Mouse (Mus musculus) hindbrain, embryonic 10.5 days (tissue): ENCODE results near the gene Qpctl. TPM values are rescaled to one million over a fixed set of nuclear protein-coding genes. Genes with fewer than 3 reads are reported as not detected.
A peak's percentile ranks its signal among the peaks of the same experiment; 100 is the strongest.

Experiments used
- DNase-seq: peaks from one replicate; pipeline ENCODE4 v3.0.0-alpha.2; 2017; ENCODE audit warnings: low spot score
- H3K27ac ChIP-seq: fragments of 300-500 bp; sonication (generic); 2 replicates; pipeline ENCODE4 v1.5.1; 2016; ENCODE audit warnings: mild to moderate bottlenecking, moderate library complexity
- H3K27me3 ChIP-seq: fragments of 300-500 bp; sonication (generic); 2 replicates; pipeline ENCODE4 v1.6.1; 2016; ENCODE audit warnings: mild to moderate bottlenecking; ENCODE audit not compliant: poor library complexity, insufficient read depth, severe bottlenecking
- H3K36me3 ChIP-seq: fragments of 300-500 bp; sonication (generic); 2 replicates; pipeline ENCODE4 v1.6.1; 2016; ENCODE audit warnings: mild to moderate bottlenecking, moderate library complexity
- H3K4me1 ChIP-seq: fragments of 300-500 bp; sonication (generic); replicated peaks from 2 replicates; pipeline ENCODE4 v1.6.1; 2016; ENCODE audit warnings: mild to moderate bottlenecking
- H3K4me3 ChIP-seq: fragments of 300-500 bp; sonication (generic); 2 replicates; pipeline ENCODE4 v1.5.1; 2016; ENCODE audit warnings: mild to moderate bottlenecking, moderate library complexity
- H3K9me3 ChIP-seq: fragments of 300-500 bp; sonication (generic); 2 replicates; pipeline ENCODE4 v1.6.1; 2016; ENCODE audit warnings: mild to moderate bottlenecking, moderate library complexity
- WGBS: fragments of 180-500 bp; shearing (Covaris S2); methylation state at CpG from one replicate; pipeline ENCODE4 v1.1.7; 2016; 5-methylcytosine and 5-hydroxymethylcytosine counted together
- polyA plus RNA-seq: library from polyadenylated mRNA; unstranded; fragments of >200 nt; fragmentation: Nextera tagmentation; extraction: Ambion mirVana; gene quantifications from 2 replicates; pipeline ENCODE4 v1.2.1, GENCODE M21; 2016

The Qpctl gene
- polyA plus RNA-seq, 1 experiment from 2014 or later, result 22.1 TPM

DNA sequence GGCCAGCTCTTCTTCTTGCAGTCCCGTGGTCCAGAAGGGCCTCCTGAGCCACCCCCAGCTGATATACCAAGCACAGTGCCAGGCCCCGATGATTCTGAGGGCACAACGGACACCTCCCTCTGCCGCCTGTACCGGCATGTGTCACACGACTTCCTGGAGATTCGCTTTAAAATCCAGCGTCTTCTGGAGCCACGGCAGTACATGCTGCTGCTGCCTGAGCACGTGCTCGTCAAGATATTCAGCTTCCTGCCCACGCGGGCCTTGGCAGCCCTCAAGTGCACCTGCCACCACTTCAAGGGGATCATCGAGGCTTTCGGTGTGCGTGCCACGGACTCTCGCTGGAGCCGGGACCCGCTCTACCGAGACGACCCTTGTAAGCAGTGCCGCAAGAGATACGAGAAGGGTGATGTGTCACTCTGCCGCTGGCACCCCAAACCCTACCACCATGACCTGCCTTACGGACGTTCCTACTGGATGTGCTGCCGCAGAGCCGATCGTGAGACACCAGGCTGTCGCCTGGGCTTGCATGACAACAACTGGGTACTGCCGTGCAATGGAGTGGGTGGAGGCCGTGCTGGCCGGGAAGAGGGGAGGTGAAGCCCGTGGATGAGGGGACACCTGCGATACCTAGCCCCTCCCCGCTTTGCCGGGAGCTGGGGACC is 12.3 kb downstream of the Qpctl start:
- Histone ChIP-seq H3K27me3 (no peaks in the 10 kb centered on the region), H3K36me3 (peaks cover 77% of the 10 kb centered on the region), H3K4me3 (no peak overlapping the region), H3K9me3 (no peaks in the 10 kb centered on the region; the same call in 1 of the 2 replicates), H3K4me1 (peaks cover 3% of the 10 kb centered on the region), H3K27ac (no peak overlapping the region)
- WGBS, result 93% methylated on average over 38 of the region's 38 CpGs
- DNase-seq, result no peak

DNA sequence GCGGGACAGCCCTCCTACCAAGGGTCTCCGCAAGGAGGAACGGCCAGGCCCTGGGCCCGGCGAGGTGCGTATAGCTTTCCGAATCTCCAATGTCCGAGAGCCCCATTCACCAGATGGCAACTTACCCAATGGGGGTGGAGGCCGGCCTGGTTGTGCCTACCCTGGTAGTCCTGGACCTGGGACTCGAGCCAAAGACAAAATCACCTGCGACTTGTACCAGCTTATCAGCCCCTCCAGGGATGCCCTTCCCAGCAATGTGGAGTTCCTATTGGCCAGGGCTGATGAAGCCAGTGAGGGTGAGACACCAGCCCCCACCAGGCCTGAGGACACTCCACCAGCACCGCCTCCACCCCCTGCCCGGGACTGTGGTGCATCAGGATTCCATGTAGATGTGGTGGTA is 12.9 kb downstream of the Qpctl start:
- no peak overlapping the region for H3K4me3 ChIP-seq
- H3K27me3 ChIP-seq, result no peaks in the 10 kb centered on the region
- DNase-seq, result no peak
- no peak overlapping the region for H3K27ac ChIP-seq
- peaks cover 73% of the 10 kb centered on the region for H3K36me3 ChIP-seq
- peaks cover 9% of the 10 kb centered on the region for H3K4me1 ChIP-seq
- 94% methylated on average over 13 of the region's 13 CpGs for WGBS
- H3K9me3 ChIP-seq, result no peaks in the 10 kb centered on the region; the same call in 1 of the 2 replicates

DNA sequence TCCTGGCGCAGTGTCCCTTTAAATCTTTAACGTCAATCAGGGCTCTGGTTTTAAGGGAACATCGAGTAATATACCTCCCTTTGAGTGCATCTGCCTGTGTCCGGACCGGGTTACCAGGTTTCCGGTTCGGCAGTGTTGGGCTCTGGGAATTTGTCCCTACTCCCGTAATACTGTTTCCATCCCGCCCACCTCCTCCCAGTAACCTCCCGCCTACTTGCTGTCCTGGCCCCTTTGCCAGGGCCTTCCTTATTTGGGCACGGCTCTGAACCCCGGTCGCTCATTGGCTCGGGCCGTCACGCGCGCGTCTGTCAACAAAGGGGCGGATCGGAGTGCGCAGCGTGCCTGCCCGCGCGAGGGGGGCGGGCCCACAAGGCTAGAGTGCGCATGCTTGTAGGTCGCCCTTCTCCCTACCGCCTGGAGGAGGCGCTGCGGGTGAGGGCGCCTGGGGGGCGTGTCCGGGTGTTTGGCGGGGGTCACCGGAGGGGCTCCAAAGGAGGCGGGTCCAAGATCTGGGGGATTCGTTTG is 17.7 kb downstream of the Qpctl start:
- Histone ChIP-seq H3K9me3 (no peaks in the 10 kb centered on the region; the same call in 1 of the 2 replicates), H3K27me3 (no peaks in the 10 kb centered on the region), H3K4me1 (peaks cover 17% of the 10 kb centered on the region), H3K27ac (peak overlapping the region; percentile 89), H3K36me3 (peaks cover 52% of the 10 kb centered on the region), H3K4me3 (peak overlapping the region; percentile 53)
- DNase-seq, result peak; percentile 99
- WGBS, result under 1% methylated on average over 39 of the region's 39 CpGs

DNA sequence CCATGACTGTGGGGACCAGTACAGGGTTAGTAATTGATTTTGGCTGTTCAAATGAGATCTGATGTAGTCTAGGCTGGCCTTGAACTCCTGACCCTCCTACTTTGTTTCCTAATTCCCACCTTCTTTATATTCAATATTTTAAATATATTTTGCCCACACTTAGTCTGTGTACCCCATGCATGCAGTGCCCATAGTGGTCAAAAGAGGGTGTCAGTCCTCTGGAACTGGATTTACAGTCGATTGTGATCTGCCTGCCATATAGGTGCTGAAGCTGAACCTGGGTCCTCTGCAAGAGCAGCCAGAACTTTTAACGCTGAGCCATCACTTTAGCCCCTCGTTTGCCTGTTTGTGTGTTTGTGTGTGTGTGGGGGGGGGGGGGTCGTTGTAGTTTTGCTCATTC is 18.4 kb downstream of the Qpctl start:
- Histone ChIP-seq H3K36me3 (peaks cover 50% of the 10 kb centered on the region), H3K27ac (peak overlapping the region; percentile 89), H3K9me3 (no peaks in the 10 kb centered on the region), H3K4me3 (peak overlapping the region; percentile 53), H3K27me3 (no peaks in the 10 kb centered on the region), H3K4me1 (peaks cover 17% of the 10 kb centered on the region)
- DNase-seq, result no peak
- 35% methylated on average over 4 of the region's 4 CpGs for WGBS

DNA sequence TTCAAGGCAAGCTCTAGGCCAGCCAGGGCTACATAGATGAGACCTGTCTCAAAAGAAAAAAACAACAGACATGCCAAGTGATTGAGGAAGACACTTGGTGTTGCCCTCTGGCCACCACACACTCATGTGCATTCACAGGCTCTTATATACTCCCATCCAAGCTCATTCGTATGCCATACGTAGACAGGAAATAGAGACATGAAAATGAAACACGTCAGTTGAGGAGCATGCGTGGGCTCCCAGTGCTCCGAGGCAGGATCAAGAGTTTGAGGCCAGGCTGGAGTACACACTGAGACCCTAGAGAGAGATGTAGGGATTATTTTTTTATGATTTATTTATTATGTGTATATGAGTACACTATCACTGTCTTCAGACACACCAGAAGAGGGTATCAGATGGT is 19.7 kb downstream of the Qpctl start:
- H3K36me3 ChIP-seq, result peaks cover 37% of the 10 kb centered on the region
- no peaks in the 10 kb centered on the region for H3K9me3 ChIP-seq
- H3K4me1 ChIP-seq, result peaks cover 17% of the 10 kb centered on the region
- no peak overlapping the region for H3K4me3 ChIP-seq
- H3K27ac ChIP-seq, result no peak overlapping the region
- H3K27me3 ChIP-seq, result no peaks in the 10 kb centered on the region
- 94% methylated on average over 5 of the region's 5 CpGs for WGBS
- DNase-seq, result no peak

DNA sequence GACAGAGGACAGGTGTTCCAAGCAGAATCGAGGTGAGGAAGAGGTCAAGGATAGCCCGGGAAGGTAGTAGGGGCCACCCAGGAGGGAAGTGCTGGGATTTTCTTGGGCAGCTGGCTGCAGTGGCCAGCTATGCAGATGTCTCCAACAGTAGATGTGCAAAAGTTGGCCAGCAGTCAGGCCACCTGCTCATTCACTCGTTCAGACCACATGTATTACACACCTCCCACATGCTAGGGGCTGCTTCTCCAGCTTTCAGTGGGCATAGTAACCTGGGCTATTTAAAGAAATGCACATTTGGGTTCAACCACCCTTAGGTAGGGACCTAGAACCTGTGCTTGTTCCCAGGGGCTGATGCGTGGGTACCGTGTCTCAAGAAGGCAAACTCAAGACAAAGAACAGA is 21.3 kb downstream of the Qpctl start:
- H3K4me1 ChIP-seq, result peaks cover 17% of the 10 kb centered on the region
- no peak overlapping the region for H3K4me3 ChIP-seq
- 95% methylated on average over 5 of the region's 5 CpGs for WGBS
- no peak for DNase-seq
- H3K27ac ChIP-seq, result no peak overlapping the region
- H3K36me3 ChIP-seq, result peaks cover 32% of the 10 kb centered on the region; the same call in 1 of the 2 replicates
- no peaks in the 10 kb centered on the region for H3K9me3 ChIP-seq
- H3K27me3 ChIP-seq, result no peaks in the 10 kb centered on the region

DNA sequence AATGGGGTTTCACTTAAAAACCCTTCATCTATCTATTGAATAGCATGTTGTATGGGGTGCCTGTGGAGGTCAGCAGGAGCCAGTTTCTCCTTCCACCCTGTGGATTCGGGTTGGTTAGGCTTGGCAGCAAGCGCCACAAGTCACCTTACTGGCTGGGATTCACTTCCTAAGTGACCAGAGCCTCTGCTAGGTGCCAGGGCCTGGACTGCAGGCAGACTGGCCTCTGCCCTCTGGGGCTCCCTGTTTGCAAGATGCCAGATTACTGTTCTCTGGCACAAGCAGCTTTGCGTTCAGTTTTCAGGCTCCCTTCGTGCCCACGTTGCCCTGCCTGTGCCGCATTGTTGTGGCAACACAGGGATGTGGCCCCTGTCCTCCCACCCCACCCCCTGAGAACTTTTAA is 24.4 kb downstream of the Qpctl start:
- Histone ChIP-seq H3K4me3 (no peak overlapping the region), H3K4me1 (peaks cover 15% of the 10 kb centered on the region), H3K27ac (no peak overlapping the region), H3K27me3 (no peaks in the 10 kb centered on the region), H3K9me3 (no peaks in the 10 kb centered on the region), H3K36me3 (peaks cover 34% of the 10 kb centered on the region)
- 89% methylated on average over 6 of the region's 6 CpGs for WGBS
- DNase-seq, result no peak

DNA sequence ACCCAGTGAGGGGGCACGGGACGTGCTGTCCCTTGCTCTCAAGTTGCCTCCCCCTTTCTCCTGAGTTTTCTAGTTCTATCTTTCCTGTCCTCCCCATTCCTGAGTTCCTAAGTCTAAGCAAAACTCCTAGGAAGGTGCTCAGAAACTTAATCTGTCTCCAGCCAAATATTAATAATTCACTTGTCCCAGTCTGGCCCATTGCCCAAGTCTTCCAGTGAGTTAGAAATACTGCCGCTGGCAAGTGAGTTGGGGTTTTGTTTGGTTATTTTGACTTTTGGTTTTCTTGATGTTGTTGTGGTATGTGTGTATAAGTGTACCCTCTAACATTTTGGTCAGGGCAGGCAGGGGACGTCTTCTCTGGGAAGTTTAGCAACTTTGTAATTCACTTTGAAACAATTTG is 27.4 kb downstream of the Qpctl start:
- DNase-seq, result no peak

DNA sequence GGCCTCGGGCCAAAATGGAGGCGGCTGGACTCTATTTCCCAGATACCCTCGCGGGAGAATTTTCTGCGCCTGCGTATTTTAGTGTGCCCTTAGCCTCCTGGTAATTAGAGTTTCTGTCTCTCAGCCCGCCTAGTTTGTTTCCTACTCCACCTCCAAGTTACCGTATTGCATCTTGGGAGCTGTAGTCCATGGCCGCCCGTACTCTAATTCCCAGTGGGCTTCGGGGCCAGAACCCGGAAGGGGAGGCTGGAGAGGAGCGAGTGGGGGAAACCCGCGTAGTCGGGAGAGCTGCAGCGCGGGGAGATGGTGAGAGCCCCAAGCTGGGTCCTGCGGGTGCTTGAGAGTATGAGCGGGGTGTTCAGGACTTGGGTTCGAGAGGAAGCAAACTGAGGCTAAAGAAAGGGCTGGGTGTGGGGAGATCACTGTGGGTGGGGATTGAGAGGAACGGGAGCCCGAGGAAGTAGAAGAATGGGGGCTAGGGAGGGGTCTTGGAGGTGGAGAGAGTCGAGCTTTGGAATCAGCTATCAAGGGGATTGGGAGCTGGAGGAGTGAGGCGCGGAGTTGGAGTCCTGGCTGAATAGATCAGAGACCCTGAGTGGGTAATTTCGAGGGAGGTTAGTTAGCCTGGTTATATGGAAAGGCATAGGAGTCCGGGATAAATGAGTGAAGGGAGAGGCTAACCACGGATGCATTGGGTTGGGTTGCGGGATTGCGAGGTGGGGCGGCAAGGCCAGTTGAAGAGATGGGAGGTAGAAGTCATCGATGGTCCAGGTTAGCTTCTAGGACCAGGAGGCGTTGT is 29.3 kb downstream of the Qpctl start, which contains the start of gene Fbxo46:
Gene Fbxo46 (plus strand): TSS at position 229 of the 799 bp plus-strand sequence.
- WGBS, result 3% methylated on average over 34 of the region's 34 CpGs
- peak within 1 kb of the TSS; percentile 88 for H3K27ac ChIP-seq

More for the DNA sequence above, 27.4 kb downstream of the Qpctl start:
- WGBS, result 91% methylated on average over 4 of the region's 4 CpGs
- peaks cover 10% of the 10 kb centered on the region for H3K27me3 ChIP-seq
- H3K36me3 ChIP-seq, result peaks cover 15% of the 10 kb centered on the region; the same call in 1 of the 2 replicates
- no peak overlapping the region for H3K27ac ChIP-seq
- peaks cover 23% of the 10 kb centered on the region for H3K4me1 ChIP-seq
- H3K4me3 ChIP-seq, result no peak overlapping the region
- H3K9me3 ChIP-seq, result peaks cover 12% of the 10 kb centered on the region

DNA sequence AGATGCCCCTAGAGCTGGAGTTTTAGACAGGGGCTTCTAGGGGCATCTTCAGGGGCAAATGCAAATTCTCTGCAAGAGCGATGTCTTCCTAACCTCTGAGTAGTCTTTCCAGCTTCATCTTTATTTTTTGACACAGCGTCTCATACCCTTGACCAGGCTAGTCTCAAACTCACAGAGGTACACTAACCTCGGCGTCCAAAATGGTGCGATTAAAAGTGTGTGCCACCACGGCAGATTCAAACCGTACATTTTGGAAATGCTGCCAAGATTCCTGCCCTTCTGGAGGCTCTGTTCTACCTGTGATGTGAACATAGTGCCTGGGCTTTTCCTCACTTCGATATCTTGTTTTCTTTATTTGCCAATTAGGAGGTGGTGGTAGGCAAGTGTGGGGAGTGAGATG is 30.0 kb downstream of the Qpctl start:
- peaks cover 6% of the 10 kb centered on the region; the same call in 1 of the 2 replicates for H3K36me3 ChIP-seq
- H3K9me3 ChIP-seq, result peaks cover 15% of the 10 kb centered on the region
- peak overlapping the region; percentile 68; the same call in 1 of the 2 replicates for H3K4me3 ChIP-seq
- no peak overlapping the region for H3K27ac ChIP-seq
- H3K27me3 ChIP-seq, result peaks cover 10% of the 10 kb centered on the region
- WGBS, result 91% methylated on average over 8 of the region's 8 CpGs
- peak; percentile 8 for DNase-seq
- H3K4me1 ChIP-seq, result peaks cover 23% of the 10 kb centered on the region

More for the DNA sequence above, 29.3 kb downstream of the Qpctl start, which contains the start of gene Fbxo46:
- H3K9me3 ChIP-seq, result peaks cover 15% of the 10 kb centered on the region
- H3K4me1 ChIP-seq, result peaks cover 23% of the 10 kb centered on the region
- H3K4me3 ChIP-seq, result peak within 1 kb of the TSS; percentile 68
- peaks cover 6% of the 10 kb centered on the region; the same call in 1 of the 2 replicates for H3K36me3 ChIP-seq
- DNase-seq, result peak; percentile 92
- peaks cover 10% of the 10 kb centered on the region for H3K27me3 ChIP-seq

DNA sequence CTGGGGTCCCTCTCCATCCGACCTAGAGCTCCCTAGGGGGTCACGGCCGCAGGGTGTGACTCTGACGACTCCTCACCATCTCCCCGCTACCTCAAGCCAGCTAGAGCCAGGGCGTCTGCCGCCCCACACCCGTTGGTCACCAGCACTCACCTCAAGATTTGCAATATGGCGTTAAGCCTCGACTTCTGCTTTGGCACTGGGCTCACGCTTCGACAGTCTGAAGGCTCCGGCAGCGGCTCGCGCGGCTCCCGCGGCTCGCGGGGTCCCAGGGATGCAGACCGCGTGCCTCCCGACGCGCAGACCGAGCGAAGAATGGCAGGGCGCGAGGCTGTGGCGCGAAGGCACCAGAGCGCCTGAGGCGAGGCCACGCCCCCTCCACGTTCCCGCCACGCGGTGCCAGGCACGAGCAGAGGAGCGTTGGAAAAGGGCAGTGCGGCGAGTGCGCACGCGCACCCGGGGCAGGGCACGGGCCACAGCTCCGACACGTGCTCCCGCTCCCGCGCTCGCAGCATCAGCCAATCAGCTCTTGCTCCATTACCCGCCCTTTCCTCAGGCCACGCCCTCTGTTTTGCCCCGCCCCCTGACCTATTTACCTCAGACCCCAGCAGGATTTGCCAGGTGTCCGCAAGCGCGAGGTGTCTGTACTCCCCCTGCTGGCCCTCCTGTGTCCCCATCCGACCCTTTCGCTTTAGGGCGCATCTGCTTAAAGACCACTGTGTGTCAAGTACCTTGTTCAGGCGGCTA is 30.9 kb downstream of the Qpctl start, which contains the start of gene Gm4969:
Gene Gm4969 (minus strand): TSS at position 341 of the 744 bp plus-strand sequence.
- Histone ChIP-seq H3K4me1 (peaks cover 23% of the 10 kb centered on the region), H3K27me3 (peaks cover 10% of the 10 kb centered on the region), H3K4me3 (peak within 1 kb of the TSS; percentile 41), H3K36me3 (peaks cover 6% of the 10 kb centered on the region; the same call in 1 of the 2 replicates), H3K27ac (peak within 1 kb of the TSS; percentile 66; the same call in 1 of the 2 replicates), H3K9me3 (peaks cover 15% of the 10 kb centered on the region)
- DNase-seq, result peak; percentile 67
- 21% methylated on average over 64 of the region's 64 CpGs for WGBS

DNA sequence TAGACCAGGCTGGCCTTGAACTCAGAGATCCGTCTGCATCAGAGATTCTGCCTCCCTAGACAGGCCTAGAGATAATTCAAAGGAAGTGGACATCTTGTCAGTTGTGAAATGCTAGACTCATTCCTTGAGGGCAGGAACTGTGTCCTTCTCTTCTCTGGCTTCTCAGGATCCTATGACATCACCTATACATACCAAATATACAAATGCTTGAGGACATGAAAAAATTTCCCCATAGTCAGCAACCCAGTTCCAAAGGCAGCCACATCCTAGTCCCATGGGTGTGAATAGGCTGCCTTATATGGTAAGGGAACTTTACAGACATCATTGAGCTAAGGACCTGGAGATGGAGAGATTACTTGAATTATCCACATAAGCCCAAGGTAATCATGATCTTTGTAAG is 39.5 kb downstream of the Qpctl start:
- no peak overlapping the region for H3K4me3 ChIP-seq
- H3K27ac ChIP-seq, result no peak overlapping the region
- no peaks in the 10 kb centered on the region for H3K36me3 ChIP-seq
- WGBS, result 83% methylated on average over 1 of the region's 1 CpGs
- no peak for DNase-seq
- H3K27me3 ChIP-seq, result no peaks in the 10 kb centered on the region
- no peaks in the 10 kb centered on the region for H3K9me3 ChIP-seq
- no peaks in the 10 kb centered on the region for H3K4me1 ChIP-seq
